Mouse (Mus musculus) lung, postnatal 25 days (tissue): ENCODE data around the gene Anxa7.

ENCODE experiments used
- DNase-seq: peaks from one replicate; pipeline ENCODE4 v3.0.0; 2022; ENCODE audit warnings: low spot score

Gene Anxa7

GRCm38 (mm10) chr14:20432420-20432819, 47.5 kb downstream of the Anxa7 start:
- no peak for DNase-seq

- no peak for DNase-seq
Observed at GRCm38 (mm10) chr14:20431726-20432125, 48.2 kb downstream of the Anxa7 start.

- DNase-seq: no peak
Observed at GRCm38 (mm10) chr14:20429833-20430232, 50.1 kb downstream of the Anxa7 start.

- no peak for DNase-seq
Observed at GRCm38 (mm10) chr14:20428593-20428992, 51.3 kb downstream of the Anxa7 start.

GRCm38 (mm10) chr14:20423046-20423445, 56.9 kb downstream of the Anxa7 start:
- no peak for DNase-seq

- DNase-seq: peak; percentile 8
Observed at GRCm38 (mm10) chr14:20422257-20422656, 57.7 kb downstream of the Anxa7 start.
